Mouse (Mus musculus) liver, embryonic 14.5 days (tissue): ENCODE measurements at regions not wholly inside any gene's neighbourhood (a gene's known extent, or its start where the extent isn't known, plus 50 kb on each side); places are given as distances from the start of the nearest gene placed in this dataset.
"Not testable (repeated sequence)": the region's sequence is repeated elsewhere in the genome, so short reads cannot be mapped to it uniquely, and the experiment has no call there.

Source experiments
- CTCF ChIP-seq: IDR thresholded peaks from 2 replicates; pipeline ENCODE4 v1.5.1; 2016; ENCODE audit warnings: antibody characterized with exemption, low read depth, control low read depth
- EP300 ChIP-seq: IDR thresholded peaks from 2 replicates; pipeline ENCODE4 v1.6.1; 2016; ENCODE audit warnings: antibody characterized with exemption, low read depth

- not testable (repeated sequence) for TF ChIP-seq CTCF, EP300
Observed at GRCm38 (mm10) chr8:78081395-78081794, 131.7 kb upstream of the Ttc29 start.
